Mouse (Mus musculus) E14TG2a.4 (cell line): Measurements from ENCODE around the gene Agbl2.

Source experiments
- CTCF ChIP-seq: conservative IDR thresholded peaks from 2 replicates; pipeline ENCODE4 v1.5.1; 2014; ENCODE audit warnings: low read length
- NANOG ChIP-seq: IDR thresholded peaks from 2 replicates; pipeline ENCODE4 v1.6.1; 2014; ENCODE audit warnings: borderline replicate concordance, low read length, mixed read lengths

GRCm38 (mm10) chr2:90866524-90866923, 84.0 kb downstream of the Agbl2 start:
- TF ChIP-seq CTCF (peak; percentile 73), NANOG (no peak)
